Mouse (Mus musculus): ENCODE data around the gene Tor4a. TPM values are rescaled to one million over a fixed set of nuclear protein-coding genes. Genes with fewer than 3 reads are reported as not detected.

Gene Tor4a
- polyA plus RNA-seq (2014; fragmentation: Illumina TruSeq; extraction: RNeasy Lipid Tissue Mini Kit (QIAGEN cat#74804); ENCODE audit: low read depth, low replicate concordance), result 1.4 TPM

GRCm38 (mm10) chr2:25196172-25196954 lies at the start of gene Tor4a:
Tor4a (minus strand) TSS chr2:25196886.

DNA sequence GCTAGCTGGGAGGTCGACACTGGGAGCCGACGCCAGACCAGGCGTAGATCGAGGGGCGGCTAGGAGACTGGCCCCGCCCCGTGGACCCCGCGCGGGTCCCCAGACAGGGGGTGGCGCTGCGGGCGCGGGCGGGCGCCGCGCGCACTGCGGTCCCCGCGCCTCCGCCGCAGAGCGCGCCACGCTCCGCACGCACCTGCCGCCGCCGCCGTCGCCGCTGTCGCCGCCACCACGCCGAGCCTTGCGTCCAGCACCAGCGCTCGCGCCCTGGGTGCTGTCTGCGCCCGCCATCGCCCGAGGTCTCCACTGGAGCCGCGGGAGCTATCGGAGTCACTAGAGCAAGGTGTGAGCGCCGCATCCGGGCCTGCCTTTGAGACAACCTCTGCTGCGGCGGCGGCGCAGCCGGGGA lies 45.4 kb upstream of the Tor4a start, which contains the start of the genes Rnf208 and Cysrt1:
TSS of gene Rnf208 (plus strand) at position 155 of the 406 bp plus-strand sequence.
TSS of gene Cysrt1 (minus strand) at position 352 of the 406 bp plus-strand sequence.

GRCm38 (mm10) chr2:25236614-25237013 lies 39.9 kb upstream of the Tor4a start, which contains the start of gene Rnf224:
Rnf224 (minus strand) TSS chr2:25236787.

DNA sequence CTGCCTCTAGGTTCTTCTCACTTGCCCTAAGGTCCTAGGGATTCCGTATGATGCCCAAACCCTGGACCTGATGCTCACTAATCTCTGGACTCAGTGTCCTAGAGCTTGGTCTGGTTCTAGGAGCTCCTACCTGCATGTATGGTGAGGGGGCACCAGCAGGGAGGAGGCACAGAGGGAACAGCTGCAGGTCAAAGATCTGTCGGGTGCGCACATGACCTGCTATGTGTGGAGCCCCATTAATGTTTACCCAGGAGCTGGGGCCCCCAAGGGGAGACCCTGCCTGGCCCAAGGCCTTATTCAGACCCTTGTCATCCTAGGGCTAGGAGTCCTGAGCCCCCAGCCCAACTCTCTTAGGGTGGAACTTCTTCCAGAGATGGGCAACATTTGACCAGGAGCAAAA lies 37.4 kb upstream of the Tor4a start, which contains the start of gene Slc34a3:
TSS of gene Slc34a3 (minus strand) at position 315 of the 400 bp plus-strand sequence.

GRCm38 (mm10) chr2:25224492-25224765 lies 27.7 kb upstream of the Tor4a start, which contains the start of gene Tubb4b:
Tubb4b (minus strand) TSS chr2:25224702.

GRCm38 (mm10) chr2:25218445-25218844 lies 21.8 kb upstream of the Tor4a start, which contains the start of gene Fam166a:
Fam166a (plus strand) TSS chr2:25218745.

GRCm38 (mm10) chr2:25214444-25214843 lies 17.8 kb upstream of the Tor4a start, which contains the start of gene Stpg3:
Stpg3 (minus strand) TSS chr2:25214637.

DNA sequence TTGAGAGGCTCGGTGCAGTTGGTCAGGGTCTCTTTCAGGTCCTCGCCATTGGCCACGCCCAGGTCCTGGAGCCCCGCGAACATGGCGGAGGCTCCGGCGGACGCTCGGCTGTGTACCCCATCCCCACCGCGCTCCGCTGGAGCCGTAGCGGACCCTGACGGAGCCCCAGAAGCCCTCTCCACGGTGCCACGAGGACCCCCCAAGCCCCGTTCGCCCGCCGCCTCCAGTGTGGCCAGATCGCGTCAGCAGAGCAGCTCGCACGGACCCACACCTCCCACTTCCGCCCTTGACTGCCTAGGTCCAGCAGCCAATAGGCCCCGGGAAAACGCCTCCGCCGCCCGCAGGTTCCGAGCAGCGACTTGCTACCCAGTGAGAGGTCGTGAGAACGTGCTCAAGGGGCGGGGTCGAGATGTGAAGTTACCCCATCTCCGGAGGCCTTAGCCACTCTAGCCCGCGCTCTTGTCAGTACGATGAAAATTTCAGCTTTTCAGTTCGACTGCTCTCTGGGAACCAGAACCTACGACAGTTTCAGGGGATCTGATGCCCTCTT lies 14.5 kb upstream of the Tor4a start, which contains the start of gene Nelfb:
TSS of gene Nelfb (minus strand) at position 369 of the 550 bp plus-strand sequence.

DNA sequence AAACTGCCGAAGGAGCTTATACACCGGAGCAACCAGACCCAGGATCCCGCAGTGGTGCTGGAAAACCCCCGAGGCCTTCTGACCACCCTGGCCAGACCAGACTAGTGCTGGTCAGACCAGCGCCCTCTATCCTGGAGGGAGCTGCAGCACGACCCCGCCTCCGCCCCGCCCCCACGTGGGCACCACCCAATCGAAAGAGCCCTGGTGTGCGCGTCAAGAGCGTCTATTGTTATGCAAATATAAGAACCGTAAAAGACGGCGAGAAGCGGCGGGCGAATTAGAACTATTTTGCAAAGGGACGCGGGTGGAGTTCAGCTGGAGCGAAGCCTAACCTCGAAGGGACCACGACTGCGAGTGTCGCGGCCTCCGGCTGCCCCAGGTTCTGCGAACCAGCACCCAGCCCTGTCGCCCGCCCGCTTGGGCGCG lies 16.2 kb downstream of the Tor4a start, which contains the start of gene Nrarp:
TSS of gene Nrarp (plus strand) at position 281 of the 426 bp plus-strand sequence.

Other genes with a start within 250 kb of the Tor4a start
- gene Zmynd19, start 247.1 kb downstream of the Tor4a start, polyA plus RNA-seq (2014; fragmentation: Illumina TruSeq; extraction: RNeasy Lipid Tissue Mini Kit (QIAGEN cat#74804); ENCODE audit: low read depth, low replicate concordance), result 4.8 TPM
- 2.9 TPM for gene Dph7, start 234.5 kb downstream of the Tor4a start, polyA plus RNA-seq (2014; fragmentation: Illumina TruSeq; extraction: RNeasy Lipid Tissue Mini Kit (QIAGEN cat#74804); ENCODE audit: low read depth, low replicate concordance)
- 60.8 TPM for gene Mrpl41, start 221.8 kb downstream of the Tor4a start, polyA plus RNA-seq (2014; fragmentation: Illumina TruSeq; extraction: RNeasy Lipid Tissue Mini Kit (QIAGEN cat#74804); ENCODE audit: low read depth, low replicate concordance)
- gene Pnpla7, start 220.9 kb downstream of the Tor4a start, polyA plus RNA-seq (2014; fragmentation: Illumina TruSeq; extraction: RNeasy Lipid Tissue Mini Kit (QIAGEN cat#74804); ENCODE audit: low read depth, low replicate concordance), result 5.4 TPM
- gene Nsmf, start 142.5 kb downstream of the Tor4a start, polyA plus RNA-seq (2014; fragmentation: Illumina TruSeq; extraction: RNeasy Lipid Tissue Mini Kit (QIAGEN cat#74804); ENCODE audit: low read depth, low replicate concordance), result 4.0 TPM
- gene Entpd8, start 116.6 kb downstream of the Tor4a start, polyA plus RNA-seq (2014; fragmentation: Illumina TruSeq; extraction: RNeasy Lipid Tissue Mini Kit (QIAGEN cat#74804); ENCODE audit: low read depth, low replicate concordance), result 4.9 TPM
- not detected for gene Noxa1, start 101.7 kb downstream of the Tor4a start, polyA plus RNA-seq (2014; fragmentation: Illumina TruSeq; extraction: RNeasy Lipid Tissue Mini Kit (QIAGEN cat#74804); ENCODE audit: low read depth, low replicate concordance)
- gene Nrarp, start 16.1 kb downstream of the Tor4a start, polyA plus RNA-seq (2014; fragmentation: Illumina TruSeq; extraction: RNeasy Lipid Tissue Mini Kit (QIAGEN cat#74804); ENCODE audit: low read depth, low replicate concordance), result 3.8 TPM
- 5.2 TPM for gene Nelfb, start 14.6 kb upstream of the Tor4a start, polyA plus RNA-seq (2014; fragmentation: Illumina TruSeq; extraction: RNeasy Lipid Tissue Mini Kit (QIAGEN cat#74804); ENCODE audit: low read depth, low replicate concordance)
- not detected for gene Stpg3, start 17.8 kb upstream of the Tor4a start, polyA plus RNA-seq (2014; fragmentation: Illumina TruSeq; extraction: RNeasy Lipid Tissue Mini Kit (QIAGEN cat#74804); ENCODE audit: low read depth, low replicate concordance)
- gene Fam166a, start 21.9 kb upstream of the Tor4a start, polyA plus RNA-seq (2014; fragmentation: Illumina TruSeq; extraction: RNeasy Lipid Tissue Mini Kit (QIAGEN cat#74804); ENCODE audit: low read depth, low replicate concordance), result not detected
- 24.5 TPM for gene Tubb4b, start 27.8 kb upstream of the Tor4a start, polyA plus RNA-seq (2014; fragmentation: Illumina TruSeq; extraction: RNeasy Lipid Tissue Mini Kit (QIAGEN cat#74804); ENCODE audit: low read depth, low replicate concordance)
- gene Slc34a3, start 37.5 kb upstream of the Tor4a start, polyA plus RNA-seq (2014; fragmentation: Illumina TruSeq; extraction: RNeasy Lipid Tissue Mini Kit (QIAGEN cat#74804); ENCODE audit: low read depth, low replicate concordance), result 5.6 TPM
- gene Rnf224, start 39.9 kb upstream of the Tor4a start, polyA plus RNA-seq (2014; fragmentation: Illumina TruSeq; extraction: RNeasy Lipid Tissue Mini Kit (QIAGEN cat#74804); ENCODE audit: low read depth, low replicate concordance), result not detected
- gene Rnf208, start 45.4 kb upstream of the Tor4a start, polyA plus RNA-seq (2014; fragmentation: Illumina TruSeq; extraction: RNeasy Lipid Tissue Mini Kit (QIAGEN cat#74804); ENCODE audit: low read depth, low replicate concordance), result not detected
- gene Cysrt1, start 45.6 kb upstream of the Tor4a start, polyA plus RNA-seq (2014; fragmentation: Illumina TruSeq; extraction: RNeasy Lipid Tissue Mini Kit (QIAGEN cat#74804); ENCODE audit: low read depth, low replicate concordance), result not detected
- 1.5 TPM for gene AL732309.1, start 50.0 kb upstream of the Tor4a start, polyA plus RNA-seq (2014; fragmentation: Illumina TruSeq; extraction: RNeasy Lipid Tissue Mini Kit (QIAGEN cat#74804); ENCODE audit: low read depth, low replicate concordance)
- 0.61 TPM for gene Tmem203, start 58.6 kb upstream of the Tor4a start, polyA plus RNA-seq (2014; fragmentation: Illumina TruSeq; extraction: RNeasy Lipid Tissue Mini Kit (QIAGEN cat#74804); ENCODE audit: low read depth, low replicate concordance)
- gene Tprn, start 65.7 kb upstream of the Tor4a start, polyA plus RNA-seq (2014; fragmentation: Illumina TruSeq; extraction: RNeasy Lipid Tissue Mini Kit (QIAGEN cat#74804); ENCODE audit: low read depth, low replicate concordance), result 3.2 TPM
- 1.2 TPM for gene Ssna1, start 75.6 kb upstream of the Tor4a start, polyA plus RNA-seq (2014; fragmentation: Illumina TruSeq; extraction: RNeasy Lipid Tissue Mini Kit (QIAGEN cat#74804); ENCODE audit: low read depth, low replicate concordance)
- gene Anapc2, start 75.6 kb upstream of the Tor4a start, polyA plus RNA-seq (2014; fragmentation: Illumina TruSeq; extraction: RNeasy Lipid Tissue Mini Kit (QIAGEN cat#74804); ENCODE audit: low read depth, low replicate concordance), result 4.5 TPM
- gene Tmem210, start 91.3 kb upstream of the Tor4a start, polyA plus RNA-seq (2014; fragmentation: Illumina TruSeq; extraction: RNeasy Lipid Tissue Mini Kit (QIAGEN cat#74804); ENCODE audit: low read depth, low replicate concordance), result not detected
- gene Lrrc26, start 93.0 kb upstream of the Tor4a start, polyA plus RNA-seq (2014; fragmentation: Illumina TruSeq; extraction: RNeasy Lipid Tissue Mini Kit (QIAGEN cat#74804); ENCODE audit: low read depth, low replicate concordance), result not detected
- gene Grin1, start 122.3 kb upstream of the Tor4a start, polyA plus RNA-seq (2014; fragmentation: Illumina TruSeq; extraction: RNeasy Lipid Tissue Mini Kit (QIAGEN cat#74804); ENCODE audit: low read depth, low replicate concordance), result not detected
- 15.0 TPM for gene Man1b1, start 135.5 kb upstream of the Tor4a start, polyA plus RNA-seq (2014; fragmentation: Illumina TruSeq; extraction: RNeasy Lipid Tissue Mini Kit (QIAGEN cat#74804); ENCODE audit: low read depth, low replicate concordance)
- 34.5 TPM for gene Dpp7, start 159.5 kb upstream of the Tor4a start, polyA plus RNA-seq (2014; fragmentation: Illumina TruSeq; extraction: RNeasy Lipid Tissue Mini Kit (QIAGEN cat#74804); ENCODE audit: low read depth, low replicate concordance)
- 3.9 TPM for gene Uap1l1, start 168.8 kb upstream of the Tor4a start, polyA plus RNA-seq (2014; fragmentation: Illumina TruSeq; extraction: RNeasy Lipid Tissue Mini Kit (QIAGEN cat#74804); ENCODE audit: low read depth, low replicate concordance)
- gene Sapcd2, start 175.4 kb upstream of the Tor4a start, polyA plus RNA-seq (2014; fragmentation: Illumina TruSeq; extraction: RNeasy Lipid Tissue Mini Kit (QIAGEN cat#74804); ENCODE audit: low read depth, low replicate concordance), result not detected
- 0.36 TPM for gene Entpd2, start 199.0 kb upstream of the Tor4a start, polyA plus RNA-seq (2014; fragmentation: Illumina TruSeq; extraction: RNeasy Lipid Tissue Mini Kit (QIAGEN cat#74804); ENCODE audit: low read depth, low replicate concordance)
- 4.3 TPM for gene Npdc1, start 202.5 kb upstream of the Tor4a start, polyA plus RNA-seq (2014; fragmentation: Illumina TruSeq; extraction: RNeasy Lipid Tissue Mini Kit (QIAGEN cat#74804); ENCODE audit: low read depth, low replicate concordance)
- not detected for gene Fut7, start 226.4 kb upstream of the Tor4a start, polyA plus RNA-seq (2014; fragmentation: Illumina TruSeq; extraction: RNeasy Lipid Tissue Mini Kit (QIAGEN cat#74804); ENCODE audit: low read depth, low replicate concordance)
- gene Abca2, start 231.8 kb upstream of the Tor4a start, polyA plus RNA-seq (2014; fragmentation: Illumina TruSeq; extraction: RNeasy Lipid Tissue Mini Kit (QIAGEN cat#74804); ENCODE audit: low read depth, low replicate concordance), result 0.77 TPM

Data from kidney, adult 10 weeks (tissue).